Mouse (Mus musculus): Measurements from ENCODE around the gene Alx3.

The Alx3 gene

DNA sequence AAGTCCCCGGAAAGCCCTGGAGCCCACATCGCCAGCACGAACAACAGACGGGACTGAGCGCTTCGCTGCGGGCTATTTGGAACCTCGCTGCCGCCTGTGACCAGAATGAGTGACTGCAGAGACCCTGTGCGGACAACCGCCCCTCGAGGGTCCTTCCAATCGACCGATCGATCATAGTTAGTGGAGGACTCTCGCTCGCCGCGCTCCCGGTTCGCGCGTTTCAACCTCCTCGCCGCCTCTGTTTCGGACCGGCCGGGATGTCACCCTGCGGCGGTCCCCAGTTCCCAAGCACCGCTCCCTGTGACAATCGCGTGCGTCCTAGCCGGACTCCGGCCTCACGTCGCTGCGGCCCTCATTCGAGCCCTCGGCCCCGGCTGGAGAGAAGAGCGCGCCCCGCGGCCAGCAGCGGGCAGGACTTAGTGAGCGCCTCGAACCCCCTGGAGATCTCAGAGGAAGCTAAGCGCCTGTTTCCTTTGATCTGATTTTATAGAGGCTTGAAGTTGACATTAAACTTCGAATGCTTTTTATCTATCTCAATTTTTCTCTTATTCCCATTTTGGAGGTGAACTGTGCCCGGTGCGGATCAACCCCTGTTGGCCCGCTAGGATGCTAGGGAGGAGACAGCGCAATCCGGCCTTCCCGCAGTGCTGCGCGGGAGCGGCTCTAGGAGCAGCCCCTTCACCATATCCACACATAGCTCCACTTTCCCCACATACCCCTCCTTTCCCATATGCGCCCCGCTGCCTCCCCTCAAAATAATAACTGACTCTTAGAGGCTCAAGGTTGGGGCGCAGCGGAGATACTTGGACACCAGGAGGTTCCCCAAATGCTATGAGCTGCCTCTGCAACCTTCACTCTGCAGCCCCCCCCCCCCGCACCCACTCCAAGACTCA is 11.7 kb upstream of the Alx3 start:
- no peak for DNase-seq (ENCODE audit: low read depth, low spot score)

DNA sequence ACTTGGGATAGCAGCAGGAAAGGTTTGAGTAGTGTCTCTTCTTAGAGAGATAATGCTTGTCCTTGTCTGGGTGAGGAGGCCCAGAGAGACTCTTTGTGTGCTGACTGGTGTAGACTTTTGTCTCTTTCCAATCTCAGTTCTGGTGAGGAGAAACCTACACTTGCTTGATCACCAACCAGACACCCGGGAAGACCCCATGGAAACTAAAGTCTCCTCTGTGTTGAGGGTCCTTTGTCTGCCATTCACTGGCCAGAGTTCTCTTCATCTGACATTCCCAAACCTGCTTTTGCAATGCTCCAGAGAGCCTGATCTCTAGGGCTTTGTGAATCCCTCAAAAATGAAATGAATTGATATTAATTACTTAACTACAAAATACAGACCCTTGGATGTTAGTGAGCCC is 10.9 kb upstream of the Alx3 start:
- DNase-seq (ENCODE audit: low read depth, low spot score) = no peak

DNA sequence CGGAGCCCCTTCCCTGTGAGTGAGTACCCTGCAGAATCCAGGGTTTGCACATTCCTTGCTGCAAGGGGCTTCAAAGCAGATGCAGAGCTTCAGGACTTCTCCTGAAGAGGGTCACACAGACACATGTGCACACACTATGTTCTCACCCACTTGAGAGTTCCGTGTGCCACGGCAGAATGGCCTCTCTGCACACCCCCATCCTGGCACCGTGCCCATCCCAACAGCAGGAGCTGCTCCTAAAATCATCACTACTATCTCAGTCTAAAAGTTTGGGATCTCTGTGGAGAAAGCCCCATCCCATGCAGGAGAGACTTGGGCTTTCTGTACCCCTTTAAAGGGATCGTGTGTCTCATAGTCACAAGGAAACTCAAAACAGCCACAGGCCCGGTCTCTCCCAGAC is 8.3 kb upstream of the Alx3 start:
- no peak for DNase-seq (ENCODE audit: low read depth, low spot score)

DNA sequence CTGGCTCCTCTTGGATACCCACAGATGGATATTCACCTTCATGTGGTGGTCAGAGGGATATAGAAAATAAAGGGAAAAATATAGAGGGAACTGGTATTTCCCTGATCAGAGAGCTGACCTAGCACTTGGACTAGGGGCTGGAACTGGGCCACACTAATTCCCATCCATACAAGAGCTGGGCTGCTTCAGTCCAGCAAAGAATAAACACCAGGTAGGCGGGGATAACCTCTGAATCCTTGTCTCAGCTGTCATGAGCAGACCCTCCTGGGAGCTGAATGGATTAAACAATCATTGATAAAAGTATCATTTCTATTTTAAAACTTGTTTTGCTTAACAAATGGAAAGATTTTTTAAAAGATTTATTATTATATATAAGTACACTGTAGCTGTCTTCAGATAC is 3.2 kb upstream of the Alx3 start:
- no peak for DNase-seq (ENCODE audit: low read depth, low spot score)

DNA sequence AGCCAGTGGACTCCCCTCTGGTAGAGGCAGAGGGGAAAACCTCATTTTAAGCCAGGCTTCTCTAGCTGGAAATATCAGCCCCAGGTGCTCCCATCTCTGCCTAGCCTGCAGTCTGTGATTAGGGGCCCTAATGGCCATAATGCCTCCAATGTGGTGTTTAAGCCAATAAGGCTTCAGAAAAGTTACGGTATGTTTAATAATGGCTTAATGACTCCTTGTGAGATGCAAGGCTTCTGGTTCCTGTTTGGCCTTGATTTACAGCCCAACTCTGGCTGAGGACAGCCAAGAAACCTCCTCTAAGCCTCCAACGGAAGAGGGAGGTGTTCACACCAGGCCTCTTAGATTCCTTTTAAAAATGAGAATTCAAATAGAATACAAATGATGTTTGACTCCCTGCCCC is 1.2 kb upstream of the Alx3 start:
- DNase-seq (ENCODE audit: low read depth, low spot score) = no peak

DNA sequence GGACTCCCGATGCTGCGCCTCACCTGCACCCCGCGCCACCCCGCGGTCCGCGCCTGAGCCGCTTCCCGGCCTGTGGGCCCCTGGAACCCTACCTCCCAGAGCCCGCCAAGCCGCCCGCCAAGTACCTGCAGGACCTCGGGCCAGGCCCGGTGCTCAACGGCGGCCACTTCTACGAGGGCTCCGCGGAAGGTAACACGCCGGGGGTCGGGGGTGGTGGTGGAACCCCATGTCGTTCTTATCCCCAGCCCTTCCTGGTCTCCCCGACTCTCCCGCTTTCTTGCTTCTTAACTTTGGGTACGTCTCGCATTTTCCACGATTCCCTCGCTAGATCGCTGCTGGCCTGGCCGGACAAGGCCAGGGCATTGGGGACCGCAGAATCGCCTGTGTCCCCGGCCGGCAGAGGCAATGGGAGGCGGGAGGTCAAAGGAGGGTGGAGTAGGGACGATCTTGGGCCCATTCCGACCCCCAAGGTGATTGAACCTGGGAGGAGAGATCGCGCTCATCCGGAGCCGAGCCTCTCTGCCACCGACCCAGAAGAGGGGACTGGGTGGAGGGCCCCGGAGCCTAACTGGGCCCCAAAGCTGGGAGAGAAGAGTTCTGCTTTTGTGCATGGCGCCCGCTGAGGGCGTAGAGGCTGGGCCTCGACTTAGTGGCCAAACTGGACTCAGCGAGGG is 570 bp downstream of the Alx3 start:
- no peak for DNase-seq (ENCODE audit: low read depth, low spot score)

DNA sequence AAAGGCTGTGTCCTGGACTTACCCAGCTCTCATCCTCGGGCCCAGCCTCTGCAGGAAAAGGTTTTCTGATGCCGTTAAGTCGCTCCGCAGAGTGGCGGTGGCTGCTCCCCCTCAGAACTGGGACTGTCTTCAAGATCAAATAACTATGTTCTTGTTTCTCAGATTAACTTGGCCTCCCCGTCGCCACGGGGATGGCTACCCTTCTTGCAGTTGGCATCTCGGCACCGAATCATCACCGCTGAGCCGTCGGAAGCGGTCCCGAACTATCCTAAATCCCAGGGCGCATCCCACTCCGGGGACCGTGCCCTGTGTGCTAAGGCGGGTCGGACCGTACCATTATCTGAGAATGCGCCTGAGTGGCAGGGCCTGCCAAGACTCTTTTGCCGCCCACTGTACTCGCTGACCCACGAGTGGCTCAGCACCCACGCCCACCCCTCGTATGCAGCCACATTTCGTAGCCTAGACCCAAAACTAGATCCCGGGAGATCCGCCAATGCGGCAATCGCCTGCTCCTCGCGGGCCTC is 1.2 kb downstream of the Alx3 start:
- no peak for DNase-seq (ENCODE audit: low read depth, low spot score)

DNA sequence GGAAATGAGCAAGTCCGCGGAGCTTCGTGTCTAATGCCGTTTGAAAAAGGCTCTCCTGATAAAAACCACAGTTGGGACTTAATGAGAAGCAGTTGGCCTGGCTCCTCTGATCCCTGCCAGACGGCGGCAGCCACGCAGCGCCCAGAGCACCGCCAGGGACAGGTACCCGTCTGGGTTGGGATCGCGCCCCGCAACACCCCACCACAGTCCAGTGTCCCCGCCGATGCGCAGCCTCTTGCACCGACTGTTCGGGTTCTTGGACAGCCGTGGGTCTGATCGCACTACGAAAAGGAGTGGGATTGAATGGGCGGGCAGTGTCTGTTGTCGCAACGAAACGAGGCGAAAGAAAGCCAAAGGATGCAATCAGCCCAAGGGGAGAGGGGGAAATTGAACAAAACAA is 1.7 kb downstream of the Alx3 start:
- DNase-seq (ENCODE audit: low read depth, low spot score) = no peak

DNA sequence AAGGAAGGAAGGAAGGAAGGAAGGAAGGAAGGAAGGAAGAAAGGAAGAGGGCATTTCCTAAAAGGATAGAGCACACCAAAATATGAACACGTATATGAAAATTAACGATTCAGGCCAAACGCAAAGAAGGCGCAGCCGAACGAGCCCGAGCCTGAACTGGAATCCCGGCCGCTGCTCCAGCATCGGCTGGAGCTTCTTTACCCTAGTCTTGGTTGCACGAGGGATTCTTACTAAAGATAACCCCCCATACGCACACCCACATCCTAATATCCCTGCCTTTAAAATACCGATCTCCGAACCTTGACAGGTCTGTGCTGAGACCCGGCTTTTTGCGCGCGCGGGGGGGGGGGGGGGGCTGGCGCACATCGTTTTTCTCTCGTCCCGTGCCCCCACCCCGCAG is 2.3 kb downstream of the Alx3 start:
- DNase-seq (ENCODE audit: low read depth, low spot score) = no peak

DNA sequence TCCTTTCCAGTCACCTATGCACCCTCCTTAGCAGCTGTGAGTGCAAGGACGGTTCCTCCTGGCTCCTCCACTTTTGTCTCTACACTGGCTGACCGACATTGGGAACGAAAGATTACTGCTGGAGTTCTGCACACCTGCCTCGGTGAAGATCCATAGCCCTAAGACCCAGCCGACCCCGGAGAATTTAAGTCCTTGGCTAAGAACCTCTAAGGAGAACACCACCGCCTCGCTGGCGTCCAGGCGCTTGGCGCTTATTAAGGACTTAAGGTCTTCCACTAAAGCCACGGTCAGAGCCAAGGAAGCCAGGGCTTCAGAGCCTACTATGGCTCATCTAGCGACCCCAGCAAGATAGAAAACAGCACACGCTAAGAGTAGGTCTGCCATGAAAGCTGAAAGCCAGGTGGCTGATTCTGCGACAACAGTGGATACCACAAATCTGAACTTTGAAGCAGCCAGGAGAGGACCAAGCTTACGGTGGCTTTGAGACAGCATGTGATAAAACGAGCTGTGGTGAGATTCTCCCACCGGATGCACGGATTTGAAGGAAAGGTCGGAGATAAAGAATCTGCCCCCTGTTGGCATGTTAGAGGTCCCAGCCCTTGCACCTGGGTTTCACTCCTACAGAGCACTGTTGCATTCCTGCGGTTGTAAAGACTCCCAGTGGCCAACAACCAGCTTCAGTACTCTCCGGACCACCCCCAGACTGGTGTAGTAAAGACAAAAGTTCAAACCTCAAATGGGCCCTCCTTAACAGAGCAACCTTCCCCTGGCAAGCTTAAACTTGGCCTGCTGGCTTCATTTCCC is 3.0 kb downstream of the Alx3 start:
- DNase-seq (ENCODE audit: low read depth, low spot score) = no peak

DNA sequence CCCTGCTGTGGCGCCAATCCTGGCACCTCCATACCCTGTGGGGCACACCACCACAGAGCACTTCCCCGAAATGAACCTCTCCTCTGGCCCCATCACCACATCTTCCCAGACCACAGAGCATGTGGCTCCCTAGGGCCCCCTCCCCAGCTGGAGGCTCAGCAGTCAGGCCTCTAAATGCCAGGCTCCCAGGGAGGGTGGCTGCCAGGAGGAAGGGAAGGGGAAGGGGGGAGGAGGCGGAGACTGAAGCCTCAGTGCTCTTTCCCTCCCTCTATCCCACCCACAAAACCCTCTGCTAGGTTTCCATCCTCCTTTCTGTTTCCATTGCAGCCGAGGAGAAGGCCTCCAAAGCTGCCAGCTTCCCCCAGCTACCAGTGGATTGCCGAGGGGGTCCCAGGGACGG is 5.3 kb downstream of the Alx3 start:
- DNase-seq (ENCODE audit: low read depth, low spot score) = no peak

DNA sequence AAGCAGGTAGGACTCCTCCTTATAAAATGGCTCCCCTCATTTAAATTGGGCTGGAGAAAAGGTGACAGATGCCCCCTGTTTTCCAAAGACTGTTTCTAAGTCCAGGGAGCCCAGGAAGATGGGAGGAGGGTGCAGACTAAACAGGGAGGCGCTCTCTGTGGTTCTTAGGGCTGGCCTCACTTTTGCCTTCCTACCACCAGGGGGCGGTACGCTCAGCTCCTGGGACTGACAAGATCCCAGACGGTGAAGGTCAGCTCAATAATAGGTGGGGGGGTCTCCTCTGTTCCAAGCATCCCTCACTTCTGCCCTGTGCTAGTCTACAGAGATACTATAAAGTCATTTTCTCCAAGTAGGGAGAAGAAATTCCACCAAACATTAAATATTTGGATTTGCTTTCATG is 10.5 kb downstream of the Alx3 start:
- DNase-seq (ENCODE audit: low read depth, low spot score) = peak; percentile 16

DNA sequence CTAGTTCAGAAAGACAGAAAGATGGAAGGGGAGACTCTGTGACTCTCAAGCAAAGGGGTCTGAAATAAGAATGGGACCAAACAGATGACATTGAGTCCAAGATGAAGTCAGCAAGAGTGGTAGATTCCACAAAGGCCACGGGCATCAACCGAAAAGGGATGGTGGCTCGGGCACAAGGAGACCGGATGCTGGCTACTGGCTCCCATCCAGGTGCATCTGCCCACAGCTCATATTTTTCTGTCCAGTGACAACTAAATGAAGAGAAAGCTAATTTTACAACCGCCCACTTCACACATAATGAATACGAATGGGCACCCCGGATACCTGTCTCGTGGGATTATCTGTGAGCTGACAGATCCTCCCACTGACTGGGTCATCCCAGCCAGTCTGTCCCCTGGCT is 12.4 kb downstream of the Alx3 start:
- DNase-seq (ENCODE audit: low read depth, low spot score) = no peak

DNA sequence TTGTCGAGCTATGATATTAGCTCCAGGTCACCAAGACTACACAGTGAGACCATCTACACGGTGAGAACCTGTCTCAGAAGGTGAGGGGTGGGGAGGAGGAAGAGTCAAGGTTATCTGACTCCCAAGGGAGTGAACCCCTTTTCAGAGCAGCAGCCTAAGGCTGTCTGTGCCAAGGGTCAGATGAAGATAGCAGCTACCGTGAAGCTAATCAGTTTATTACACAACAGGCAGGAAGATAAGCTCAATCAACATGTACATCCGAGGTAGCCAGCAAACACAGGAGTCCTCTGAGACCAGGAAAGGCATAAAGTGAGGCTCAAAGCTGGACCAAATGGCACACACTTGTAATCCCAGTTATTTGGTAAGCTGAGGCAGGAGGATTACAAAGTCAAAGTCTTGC is 14.0 kb downstream of the Alx3 start:
- no peak for DNase-seq (ENCODE audit: low read depth, low spot score)

DNA sequence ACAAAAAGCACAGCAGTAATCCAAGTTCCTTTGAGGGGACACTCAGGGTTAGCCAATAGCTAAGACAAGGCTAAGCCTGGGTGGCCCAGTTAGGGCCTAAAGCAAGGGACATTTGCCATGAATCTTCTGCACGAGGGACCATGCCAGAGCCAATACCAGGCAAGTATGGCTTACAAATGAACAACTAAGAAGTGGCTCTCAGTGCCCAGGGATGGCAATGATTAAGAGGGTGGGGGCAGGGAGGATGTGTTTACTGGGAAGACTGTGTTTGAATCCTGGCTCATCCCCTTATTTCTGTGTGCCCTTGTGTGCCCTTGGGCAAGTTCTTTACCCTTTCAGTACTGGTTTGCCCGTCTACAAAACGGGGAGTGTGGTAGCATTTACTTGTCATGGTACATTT is 14.5 kb downstream of the Alx3 start:
- no peak for DNase-seq (ENCODE audit: low read depth, low spot score)

DNA sequence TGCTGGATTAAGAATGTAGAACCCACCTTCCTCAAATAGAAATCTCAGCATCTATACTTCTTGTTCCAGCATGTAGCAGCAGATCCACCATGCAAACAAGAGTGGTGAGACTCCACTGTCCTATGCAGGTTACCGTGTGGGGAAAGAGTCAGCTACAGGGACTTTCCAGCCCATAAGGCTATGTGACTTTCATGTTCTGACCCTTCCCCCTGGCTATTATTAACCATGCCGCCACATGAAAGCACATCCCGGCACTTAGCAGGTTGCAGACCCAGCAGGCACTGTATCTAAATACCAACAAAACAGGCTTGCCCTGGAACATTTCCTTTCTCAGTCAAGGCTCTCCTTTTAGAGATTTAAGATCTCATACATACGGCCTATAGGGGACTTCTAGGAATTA is 16.6 kb downstream of the Alx3 start:
- DNase-seq (ENCODE audit: low read depth, low spot score) = no peak

DNA sequence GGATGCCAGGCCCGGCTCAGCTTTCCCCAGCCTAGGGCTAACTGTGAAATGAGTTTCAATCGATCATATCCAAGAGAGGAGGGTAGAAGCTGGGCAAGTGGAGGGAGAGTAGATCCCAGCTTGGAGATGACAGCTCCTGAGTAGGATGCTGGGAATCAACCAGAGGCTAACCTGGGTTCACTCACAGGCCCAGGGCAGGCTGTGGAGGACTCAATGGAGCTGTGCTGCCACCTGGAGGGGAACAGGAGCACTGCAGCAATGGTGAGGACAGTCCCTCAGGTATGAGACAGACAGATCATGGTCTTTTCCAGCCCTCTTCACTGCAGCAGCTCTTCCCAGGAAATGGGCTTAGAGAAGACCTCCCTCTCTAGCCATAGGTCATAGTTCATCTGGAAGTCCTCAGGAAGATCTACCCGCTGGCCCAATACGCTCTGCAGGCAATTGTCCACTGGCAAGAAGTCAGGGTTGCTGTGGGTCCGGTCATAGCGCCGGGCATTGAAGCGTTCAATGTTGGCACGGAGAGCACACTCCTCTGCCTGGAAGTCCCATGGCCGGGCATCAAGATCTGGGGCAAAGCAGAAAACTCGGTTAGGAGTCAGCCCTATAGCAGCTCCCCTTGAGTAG is 18.2 kb downstream of the Alx3 start:
- peak; percentile 16 for DNase-seq (ENCODE audit: low read depth, low spot score)

DNA sequence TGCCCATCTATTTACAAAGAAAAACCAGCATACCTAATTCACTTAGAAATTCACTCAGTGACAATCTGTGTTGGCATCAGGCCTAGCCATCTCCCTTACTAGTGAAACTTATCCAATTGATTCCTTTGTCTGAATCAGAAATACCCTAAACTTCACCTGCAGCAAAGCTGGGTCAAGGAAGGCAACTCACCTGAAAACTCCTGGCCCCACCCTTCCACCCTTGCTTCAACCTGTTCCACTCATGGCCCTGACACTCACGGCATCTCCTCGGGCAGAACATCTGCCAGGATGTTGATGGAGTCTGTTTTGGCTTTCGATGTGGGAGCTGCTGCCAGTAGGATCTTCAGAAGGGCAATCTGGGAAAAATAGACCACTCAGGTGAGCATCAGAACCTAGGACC is 23.0 kb downstream of the Alx3 start:
- no peak for DNase-seq (ENCODE audit: low read depth, low spot score)

DNA sequence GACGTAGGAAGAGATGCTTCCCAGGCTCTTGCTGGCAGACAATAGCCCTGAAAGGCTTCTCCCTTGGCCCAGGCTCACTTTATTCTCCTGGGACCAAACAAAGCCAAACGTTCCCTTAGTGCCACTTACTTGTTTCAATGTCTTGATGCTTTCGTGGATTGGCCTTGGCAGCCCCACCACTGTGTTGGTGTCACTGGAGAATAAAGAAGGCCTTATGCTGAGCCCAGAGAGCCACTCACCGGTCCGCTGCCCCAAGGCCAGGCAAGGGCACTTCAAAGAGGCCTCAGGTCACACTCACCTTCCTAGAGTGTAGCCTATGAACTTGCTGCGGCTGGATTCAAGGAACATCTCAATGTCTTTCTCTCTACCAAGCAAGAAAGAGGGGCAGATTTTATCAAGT is 25.1 kb downstream of the Alx3 start:
- no peak for DNase-seq (ENCODE audit: low read depth, low spot score)

DNA sequence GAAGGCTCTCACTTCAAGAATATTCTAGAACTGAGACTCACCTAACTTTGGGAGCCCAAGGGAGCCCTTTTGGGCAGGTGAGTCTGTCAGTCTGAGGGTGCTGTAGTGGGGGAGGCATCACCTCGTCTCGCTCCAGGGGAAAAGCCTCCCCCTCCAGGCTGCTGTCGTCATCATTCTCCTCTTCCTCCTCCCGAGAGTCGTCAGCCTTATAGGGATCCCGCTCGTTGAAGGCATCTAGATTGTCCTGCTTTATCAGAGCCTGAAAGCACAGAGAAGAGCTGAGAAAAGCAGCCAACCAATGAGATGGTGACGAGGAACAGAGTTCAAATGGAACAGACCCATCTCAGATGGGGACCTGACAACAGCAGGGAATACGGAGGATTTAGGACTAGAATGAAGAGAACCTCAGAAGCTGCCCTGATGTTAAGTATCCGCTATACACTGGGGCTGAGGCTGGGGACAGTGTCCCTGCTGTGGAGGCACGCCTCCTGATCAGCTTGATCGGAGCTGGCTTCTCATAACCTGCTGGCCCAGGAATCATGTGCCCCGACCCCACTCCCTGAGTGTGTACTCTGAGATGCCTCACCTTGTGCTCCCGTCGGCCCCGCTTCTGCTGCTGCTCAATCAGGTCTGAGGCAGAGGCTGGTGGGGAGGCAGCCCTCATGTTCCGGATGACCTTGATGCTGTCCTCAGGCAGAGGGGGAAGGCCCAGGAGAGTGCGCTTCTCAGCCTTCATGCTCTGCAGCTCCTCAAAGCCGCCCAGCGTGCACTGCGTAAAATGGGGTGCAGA is 26.6 kb downstream of the Alx3 start:
- no peak for DNase-seq (ENCODE audit: low read depth, low spot score)

DNA sequence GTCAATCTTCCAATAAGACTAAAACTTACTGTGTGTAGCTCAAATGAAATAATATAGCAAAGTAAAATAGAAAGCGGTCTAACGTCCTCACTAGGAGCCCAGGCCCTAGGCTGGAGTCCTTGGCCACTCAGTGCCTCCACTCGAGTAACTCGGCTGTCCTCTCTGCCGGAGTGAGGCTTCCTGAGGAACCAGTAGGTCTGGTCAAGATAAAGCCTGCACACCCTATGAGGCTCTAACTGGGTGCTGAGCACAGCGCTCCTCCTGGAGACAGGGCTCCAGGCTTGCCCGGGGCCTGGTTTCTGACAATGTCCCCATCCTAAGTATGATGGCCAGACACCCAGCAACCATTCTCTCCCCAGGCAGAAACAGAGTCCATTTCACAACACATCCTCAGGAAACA is 27.7 kb downstream of the Alx3 start:
- DNase-seq (ENCODE audit: low read depth, low spot score) = no peak
